Mouse (Mus musculus) bone marrow macrophage, adult 2 months (primary cell): ENCODE measurements around the gene Ccdc151.

Experiments
- CTCF ChIP-seq: IDR thresholded peaks from 2 replicates; pipeline ENCODE4 v1.5.1; 2012; ENCODE audit warnings: low read depth, mild to moderate bottlenecking, low read length, moderate library complexity
- POLR2A ChIP-seq: IDR thresholded peaks from 2 replicates; pipeline ENCODE4 v1.6.1; 2012; ENCODE audit warnings: mild to moderate bottlenecking, low read depth, low read length, borderline replicate concordance

DNA sequence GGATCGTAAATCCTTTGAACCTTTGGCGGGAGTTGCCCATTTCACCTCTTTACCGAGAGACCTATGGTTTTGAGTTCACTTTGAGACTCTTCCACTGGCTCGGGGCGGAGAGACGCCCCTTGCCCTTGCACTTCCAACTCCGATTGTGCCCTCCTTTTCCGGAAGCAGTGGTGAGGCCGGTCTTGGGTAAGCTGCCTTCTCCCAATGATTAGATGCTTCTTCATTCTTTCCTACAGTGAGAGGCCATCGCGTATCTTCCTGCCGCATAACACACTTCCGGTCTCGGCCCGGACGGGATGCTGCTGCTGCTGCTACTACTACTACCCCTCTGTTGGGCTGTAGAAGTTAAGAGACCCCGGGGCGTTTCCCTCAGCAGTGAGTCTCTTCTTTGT, 725 bp upstream of the Ccdc151 start:
- TF ChIP-seq POLR2A (no peak), CTCF (no peak)
